Mouse (Mus musculus) liver, embryonic 14.5 days (tissue): Measurements from ENCODE around the gene Lep. TPM values are rescaled to one million over a fixed set of nuclear protein-coding genes. Genes with fewer than 3 reads are reported as not detected.
A peak's percentile ranks its signal among the peaks of the same experiment; 100 is the strongest.

Experiments
- ATAC-seq: fragments of 200-750 bp; cut with Nextera tagmentation; 2 replicates; pipeline ENCODE4 v1.8.0; 2017; ENCODE audit warnings: moderate number of reproducible peaks, mild to moderate bottlenecking, moderate library complexity; ENCODE audit not compliant: insufficient read depth
- DNase-seq, 3 experiments: peaks; one replicate each; pipeline ENCODE4 v3.0.0-alpha.2; 2012 to 2013; ENCODE audit warnings: low read depth in 3 of 3, low spot score in 3 of 3
- H3K27ac ChIP-seq: fragments of 300-500 bp; sonication (generic); 2 replicates; pipeline ENCODE4 v1.5.1; 2014; ENCODE audit warnings: moderate library complexity, mild to moderate bottlenecking, control low read depth, inconsistent platforms
- H3K27me3 ChIP-seq: fragments of 300-500 bp; sonication (generic); 2 replicates; pipeline ENCODE4 v1.6.1; 2014; ENCODE audit warnings: mild to moderate bottlenecking, low read length, moderate library complexity; ENCODE audit not compliant: control insufficient read depth, insufficient read depth
- H3K36me3 ChIP-seq: fragments of 300-500 bp; sonication (generic); replicated peaks from 2 replicates; pipeline ENCODE4 v1.6.1; 2014; ENCODE audit warnings: low read depth; ENCODE audit not compliant: control insufficient read depth, insufficient read depth
- H3K4me1 ChIP-seq, 2 experiments: fragments of 200-500 bp in 1 of 2; fragments of 300-500 bp in 1 of 2; sonication (generic) in 1 of 2; replicated peaks; 2 replicates each; pipeline ENCODE4 v1.6.1; 2012 to 2014; ENCODE audit warnings: antibody characterized with exemption in 1 of 2, inconsistent platforms in 1 of 2, low read length in 1 of 2; ENCODE audit not compliant: control insufficient read depth in 2 of 2, insufficient read depth in 2 of 2
- H3K4me2 ChIP-seq: fragments of 300-500 bp; sonication (generic); 2 replicates; pipeline ENCODE4 v1.6.1; 2014; ENCODE audit warnings: low read depth, mild to moderate bottlenecking, control low read depth, moderate library complexity
- H3K4me3 ChIP-seq, 2 experiments: fragments of 200-500 bp in 1 of 2; fragments of 300-500 bp in 1 of 2; sonication (generic) in 1 of 2; 2 replicates each; pipeline ENCODE4 v1.5.1; 2012 to 2014; ENCODE audit warnings: low read depth in 2 of 2, low read length in 2 of 2, mild to moderate bottlenecking in 2 of 2, control low read depth in 1 of 2, inconsistent platforms in 1 of 2, moderate library complexity in 1 of 2; ENCODE audit not compliant: insufficient read depth in 1 of 2
- H3K9ac ChIP-seq: fragments of 300-500 bp; sonication (generic); replicated peaks from 2 replicates; pipeline ENCODE4 v1.6.1; 2014; ENCODE audit warnings: mild to moderate bottlenecking, control low read depth, moderate library complexity
- H3K9me3 ChIP-seq: fragments of 300-500 bp; sonication (generic); 2 replicates; pipeline ENCODE4 v1.6.1; 2016; ENCODE audit warnings: low read length, mixed read lengths; ENCODE audit not compliant: control insufficient read depth
- CTCF ChIP-seq: IDR thresholded peaks from 2 replicates; pipeline ENCODE4 v1.5.1; 2016; ENCODE audit warnings: antibody characterized with exemption, low read depth, control low read depth
- EP300 ChIP-seq: IDR thresholded peaks from 2 replicates; pipeline ENCODE4 v1.6.1; 2016; ENCODE audit warnings: antibody characterized with exemption, low read depth
- WGBS: fragments of 180-500 bp; shearing (Covaris S2); extraction: QIAGEN DNeasy Blood & Tissue Kit; methylation state at CpG from one replicate; pipeline ENCODE4 v1.1.7; 2014; ENCODE audit not compliant: insufficient replicate concordance; 5-methylcytosine and 5-hydroxymethylcytosine counted together
- polyA plus RNA-seq, 2 experiments: library from polyadenylated mRNA; depleted of rRNA in 1 of 2; stranded (reverse) in 1 of 2; unstranded in 1 of 2; fragments of >200 nt; fragmentation: Nextera tagmentation in 1 of 2; extraction: Ambion mirVana in 1 of 2; gene quantifications; 2 replicates each; pipeline versions ENCODE4 v1.2.1 to v1.2.3; 2012 to 2014

Gene Lep
- polyA plus RNA-seq, 2 experiments: not detected

DNA sequence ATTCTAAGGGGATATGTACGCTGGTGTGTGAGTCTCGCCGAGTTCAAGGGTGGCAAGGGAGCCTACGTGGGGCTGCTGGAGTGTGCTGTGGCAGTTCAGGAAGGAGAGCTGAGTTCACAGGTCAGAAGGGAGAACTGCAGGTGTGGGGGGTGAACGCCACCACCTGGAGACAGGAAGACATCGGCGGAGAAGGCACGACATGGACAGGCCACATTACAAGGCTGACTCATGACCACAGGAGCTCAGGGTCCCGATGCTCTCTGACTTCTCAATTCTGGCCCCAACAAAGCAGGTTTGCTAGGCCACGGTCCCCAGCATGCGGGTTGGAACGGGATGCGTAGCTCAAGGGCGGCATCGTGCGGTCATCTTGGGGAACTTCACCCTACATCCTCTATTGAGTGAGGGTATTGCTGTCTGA lies 36.0 kb upstream of the Lep start:
- Histone ChIP-seq H3K4me1 (no peaks in the 10 kb centered on the region), H3K9ac (no peak overlapping the region), H3K4me2 (no peak overlapping the region), H3K27me3 (no peaks in the 10 kb centered on the region), H3K9me3 (no peaks in the 10 kb centered on the region), H3K36me3 (no peaks in the 10 kb centered on the region), H3K27ac (no peak overlapping the region), H3K4me3 (no peak overlapping the region)
- DNase-seq (peak; percentile 3 to 31 (median 7)), ATAC-seq (no peak)
- 5% methylated on average over 16 of the region's 16 CpGs for WGBS
- TF ChIP-seq CTCF (peak; percentile 96), EP300 (no peak)

DNA sequence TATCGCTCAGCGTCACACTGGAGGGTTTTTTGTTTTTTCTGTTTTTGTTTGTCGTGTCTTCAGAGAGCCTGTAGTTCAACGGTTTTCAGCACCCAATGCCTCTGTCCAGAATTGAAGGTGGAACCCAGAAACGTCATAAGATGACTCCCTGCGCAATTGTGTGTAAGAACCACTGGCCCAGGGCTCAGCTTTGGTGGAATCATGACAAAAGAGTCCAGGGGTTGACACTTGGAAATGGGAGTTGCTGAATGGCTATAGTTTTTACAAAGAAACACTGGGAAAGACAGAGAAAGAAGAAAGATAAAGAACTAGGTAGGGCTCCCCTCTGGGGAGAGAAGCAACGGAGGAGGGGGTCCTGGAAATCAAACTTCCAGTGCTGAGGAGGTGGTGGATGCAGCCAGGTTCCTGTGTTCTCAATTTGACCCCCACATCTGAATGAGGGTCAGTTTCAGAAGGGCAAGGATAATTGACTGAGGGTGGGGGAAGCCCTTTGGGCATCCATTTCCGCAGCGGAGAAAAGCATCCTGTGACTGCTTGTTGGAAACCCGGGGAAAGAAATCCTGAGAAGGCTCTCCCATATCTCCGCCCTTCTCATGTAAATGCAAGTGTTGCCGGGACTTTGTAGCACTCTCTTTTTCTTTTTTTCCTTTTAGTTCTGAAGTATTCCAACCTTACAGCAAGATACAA lies 34.1 kb upstream of the Lep start:
- Histone ChIP-seq H3K4me2 (no peak overlapping the region), H3K9ac (no peak overlapping the region), H3K9me3 (no peaks in the 10 kb centered on the region), H3K36me3 (no peaks in the 10 kb centered on the region), H3K27me3 (no peaks in the 10 kb centered on the region), H3K4me1 (no peaks in the 10 kb centered on the region), H3K4me3 (no peak overlapping the region), H3K27ac (no peak overlapping the region)
- WGBS: 33% methylated on average over 12 of the region's 12 CpGs
- no peak for ATAC-seq
- no peak for DNase-seq
- TF ChIP-seq CTCF: no peak
- no peak for TF ChIP-seq EP300

DNA sequence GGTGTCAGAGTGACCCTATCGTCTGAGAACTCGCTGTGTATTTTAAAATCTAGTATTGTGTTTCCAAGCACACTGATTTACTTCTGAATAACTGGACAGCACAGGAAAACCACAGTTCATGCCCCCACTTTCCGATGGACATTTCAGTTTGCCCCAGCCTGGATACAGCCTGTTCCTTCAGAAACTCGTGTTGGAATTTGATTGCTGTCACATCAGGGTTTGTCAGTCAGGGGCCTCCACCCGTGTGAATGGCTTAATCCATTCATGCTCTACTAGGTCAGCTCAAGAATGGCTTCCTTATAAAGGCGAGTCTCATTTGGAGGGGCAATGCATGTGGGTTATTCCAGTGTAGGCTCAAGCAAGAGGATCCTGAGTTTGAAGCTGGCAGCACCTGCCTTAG lies 33.3 kb upstream of the Lep start:
- no peak overlapping the region for H3K4me2 ChIP-seq
- no peaks in the 10 kb centered on the region for H3K9me3 ChIP-seq
- H3K4me1 ChIP-seq: no peaks in the 10 kb centered on the region
- no peak overlapping the region for H3K9ac ChIP-seq
- 39% methylated on average over 6 of the region's 6 CpGs for WGBS
- TF ChIP-seq CTCF (no peak), EP300 (no peak)
- H3K4me3 ChIP-seq: no peak overlapping the region
- ATAC-seq (no peak), DNase-seq (no peak)
- no peaks in the 10 kb centered on the region for H3K36me3 ChIP-seq
- no peak overlapping the region for H3K27ac ChIP-seq
- H3K27me3 ChIP-seq: no peaks in the 10 kb centered on the region

DNA sequence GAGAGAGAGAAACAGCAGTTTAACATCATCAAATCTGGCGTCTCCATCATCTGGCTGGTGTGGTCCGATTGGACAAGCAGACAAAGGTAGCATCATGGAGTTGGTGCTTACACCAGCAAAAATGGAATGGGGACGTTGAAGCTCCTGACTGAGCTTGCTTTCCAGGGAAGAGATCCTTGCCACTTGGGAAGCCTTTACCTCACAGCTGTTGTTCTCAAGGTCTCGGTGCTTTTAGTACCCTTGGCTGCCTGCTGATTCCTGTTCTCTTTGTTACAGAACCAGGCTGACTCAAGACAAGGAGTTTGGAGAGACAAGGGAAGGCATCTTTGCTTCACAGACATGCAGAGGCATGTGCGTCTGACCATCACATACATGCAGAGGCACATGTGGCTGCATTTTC lies 31.9 kb upstream of the Lep start:
- no peak for TF ChIP-seq EP300
- no peak for TF ChIP-seq CTCF
- Histone ChIP-seq H3K9ac (no peak overlapping the region), H3K4me2 (no peak overlapping the region), H3K27me3 (no peaks in the 10 kb centered on the region), H3K36me3 (no peaks in the 10 kb centered on the region), H3K27ac (no peak overlapping the region), H3K4me1 (no peaks in the 10 kb centered on the region), H3K9me3 (no peaks in the 10 kb centered on the region), H3K4me3 (no peak overlapping the region)
- DNase-seq (no peak), ATAC-seq (no peak)
- WGBS: 50% methylated on average over 5 of the region's 5 CpGs

DNA sequence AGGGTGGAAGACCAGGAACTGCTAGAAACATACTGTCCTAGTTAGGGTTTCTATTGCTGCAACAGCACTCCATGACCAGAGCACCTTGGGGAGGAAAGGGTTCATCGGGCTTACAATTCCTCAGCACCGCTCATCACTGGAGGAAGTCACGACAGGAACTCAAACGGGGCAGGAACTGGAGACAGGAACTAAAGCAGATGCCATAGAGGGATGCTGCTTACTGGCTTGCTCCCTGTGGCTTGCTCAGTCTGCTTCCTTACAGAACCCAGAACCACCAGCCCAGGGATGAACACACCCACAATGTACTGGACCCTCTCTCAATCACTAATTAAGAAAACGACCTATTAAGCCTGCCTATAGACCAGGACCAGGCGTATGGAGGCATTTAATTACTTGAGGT lies 30.5 kb upstream of the Lep start:
- 48% methylated on average over 6 of the region's 6 CpGs for WGBS

More for the DNA sequence above, 30.5 kb upstream of the Lep start:
- Histone ChIP-seq H3K36me3 (no peaks in the 10 kb centered on the region), H3K27ac (no peak overlapping the region), H3K4me2 (no peak overlapping the region), H3K4me1 (no peaks in the 10 kb centered on the region), H3K9ac (no peak overlapping the region), H3K4me3 (no peak overlapping the region), H3K27me3 (no peaks in the 10 kb centered on the region), H3K9me3 (no peaks in the 10 kb centered on the region)
- no peak for DNase-seq
- no peak for ATAC-seq
- no peak for TF ChIP-seq EP300
- TF ChIP-seq CTCF: no peak
